Mouse (Mus musculus): ENCODE measurements around the gene Acap1.

DNA sequence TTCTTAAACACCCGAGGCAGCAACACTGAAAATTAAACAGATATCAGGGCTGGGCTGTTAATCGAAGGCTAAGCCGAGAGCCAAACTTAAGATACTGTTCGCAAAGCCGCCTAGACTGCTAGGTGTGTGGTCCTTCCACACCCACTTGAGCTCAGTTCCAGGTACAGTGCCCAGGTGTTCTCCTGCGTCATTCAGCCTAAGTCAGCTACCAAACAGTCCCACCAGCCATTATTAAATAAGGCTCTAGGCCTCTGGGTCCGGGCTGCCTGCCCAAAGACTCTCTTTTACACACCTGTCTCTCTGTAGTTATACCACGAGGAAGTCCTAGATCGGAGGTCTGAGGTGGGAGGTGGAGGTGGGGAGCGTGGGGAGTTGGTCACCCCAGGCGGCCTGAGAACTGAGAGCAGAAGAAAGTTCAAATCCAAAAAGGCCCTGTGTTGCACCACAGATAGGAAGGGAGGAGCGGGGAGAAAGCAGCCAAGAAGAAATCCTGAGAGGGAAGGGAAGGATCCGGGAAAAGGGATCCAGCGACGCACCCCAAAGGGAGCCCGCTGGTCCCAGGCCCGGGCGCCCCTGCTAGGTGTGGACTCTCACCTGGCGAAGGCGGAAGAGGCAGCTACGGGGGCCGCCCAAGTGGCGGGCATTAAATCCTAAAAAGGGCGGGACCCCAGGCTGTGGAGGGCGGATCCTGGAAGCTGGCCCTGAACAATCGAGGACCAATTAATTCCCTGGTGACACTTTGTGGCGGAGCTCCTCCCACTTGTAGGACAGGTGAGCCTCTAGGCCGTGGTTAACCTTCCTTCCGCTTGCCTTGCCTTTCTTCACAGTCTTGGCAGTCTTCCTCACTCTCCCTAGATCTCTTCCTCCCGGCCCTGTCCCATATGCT lies 37.0 kb downstream of the Acap1 start, which contains the start of gene Tnk1:
- TF ChIP-seq POLR2A (IDR thresholded peaks at IDR 0.05; ENCODE audit: insufficient read depth, low read length) (peak; percentile 61), EP300 (IDR thresholded peaks at IDR 0.05; ENCODE audit: insufficient read depth, low read depth, low read length) (0 out of 2 replicates have a peak, but pooled peaks have one; percentile 7)

All from ES-Bruce4 (cell line).